Mouse (Mus musculus) olfactory bulb, adult 2 months (tissue): ENCODE results near the gene Tubgcp3.

Experiments
- CTCF ChIP-seq: fragments of 200-500 bp; IDR thresholded peaks from 2 replicates; pipeline ENCODE4 v1.5.1; 2012; ENCODE audit warnings: low read depth, mild to moderate bottlenecking, low read length, moderate library complexity; ENCODE audit not compliant: insufficient read depth
- POLR2A ChIP-seq: fragments of 200-500 bp; IDR thresholded peaks from 2 replicates; pipeline ENCODE4 v1.6.1; 2012; ENCODE audit warnings: mild to moderate bottlenecking, low read depth, low read length, moderate library complexity; ENCODE audit not compliant: insufficient read depth

DNA sequence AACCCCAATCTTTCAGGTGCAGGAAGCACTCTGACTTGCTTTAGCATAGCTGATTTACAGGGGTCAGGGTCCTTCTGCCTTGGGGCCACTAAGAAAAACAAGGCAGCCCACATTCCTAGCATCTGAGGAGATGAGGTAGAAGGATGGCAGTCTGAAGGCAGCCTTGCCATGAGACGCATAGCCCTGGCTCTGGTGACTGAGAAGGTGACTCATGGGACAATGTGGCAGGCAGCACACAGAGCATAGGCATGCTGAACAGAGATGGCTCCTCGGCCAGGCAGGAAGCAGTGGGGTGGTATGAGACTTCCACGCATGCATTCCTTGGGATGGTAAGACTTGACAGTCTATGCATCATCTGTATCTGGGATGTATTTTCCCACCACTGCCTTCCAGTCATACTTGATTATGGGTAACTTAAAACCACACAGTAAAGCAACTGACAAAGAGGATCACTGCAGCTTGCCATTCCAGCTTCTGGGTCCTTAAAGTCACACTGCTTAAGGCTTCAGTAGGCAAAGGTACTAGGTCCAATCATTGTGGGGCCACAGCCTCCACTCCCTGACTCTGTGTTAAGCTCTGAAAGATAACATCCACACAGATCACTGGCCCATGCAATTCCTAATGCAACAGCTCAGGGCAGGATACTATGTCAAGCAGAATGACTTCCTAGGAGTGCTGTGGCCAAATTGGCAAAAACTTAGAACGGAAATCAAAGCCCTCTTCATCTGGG is 9.5 kb downstream of the Tubgcp3 start:
- TF ChIP-seq CTCF (no peak), POLR2A (no peak)
